Mouse (Mus musculus) lung, adult 10 weeks (tissue): ENCODE measurements around the gene Pcnx3. TPM values are rescaled to one million over a fixed set of nuclear protein-coding genes. Genes with fewer than 3 reads are reported as not detected.

Source experiments
- polyA plus RNA-seq: library from polyadenylated mRNA; stranded (reverse); fragments of 350-450 nt; fragmentation: Illumina TruSeq; extraction: RNeasy Lipid Tissue Mini Kit (QIAGEN cat#74804); gene quantifications from one replicate; pipeline ENCODE4 v1.2.3, GENCODE M21; 2014; ENCODE audit warnings: low read depth, low replicate concordance; ENCODE audit not compliant: insufficient read depth

The Pcnx3 gene
- polyA plus RNA-seq, result 19.6 TPM

GRCm38 (mm10) chr19:5688200-5689087 is at the start of gene Pcnx3, which contains the start of gene Map3k11:
Gene Pcnx3 (minus strand): TSS chr19:5688908.
Gene Map3k11 (plus strand): TSS chr19:5688742.

GRCm38 (mm10) chr19:5729444-5729815 is 40.7 kb upstream of the Pcnx3 start, which contains the start of gene Fam89b:
Gene Fam89b (minus strand): TSS chr19:5729653.

GRCm38 (mm10) chr19:5725767-5726515 is 37.2 kb upstream of the Pcnx3 start, which contains the start of gene Ehbp1l1:
Gene Ehbp1l1 (minus strand): TSS chr19:5726317.

GRCm38 (mm10) chr19:5704163-5704800 is 15.6 kb upstream of the Pcnx3 start, which contains the start of gene Kcnk7:
Gene Kcnk7 (plus strand): TSS chr19:5704367.

GRCm38 (mm10) chr19:5662981-5663913 is 25.5 kb downstream of the Pcnx3 start, which contains the start of gene Sipa1:
Gene Sipa1 (minus strand): TSS chr19:5663707.

GRCm38 (mm10) chr19:5637069-5638047 is 51.4 kb downstream of the Pcnx3 start, which contains the start of gene Rela:
Gene Rela (plus strand): TSS chr19:5637483.

Other genes with a start within 250 kb of the Pcnx3 start
- 0.17 TPM for gene Fosl1, start 241.4 kb downstream of the Pcnx3 start, polyA plus RNA-seq
- gene Ccdc85b, start 231.0 kb downstream of the Pcnx3 start, polyA plus RNA-seq, result 15.3 TPM
- gene Fibp, start 228.3 kb downstream of the Pcnx3 start, polyA plus RNA-seq, result 62.7 TPM
- gene Ctsw, start 220.4 kb downstream of the Pcnx3 start, polyA plus RNA-seq, result 9.0 TPM
- gene Efemp2, start 215.0 kb downstream of the Pcnx3 start, polyA plus RNA-seq, result 41.2 TPM
- gene Mus81, start 200.5 kb downstream of the Pcnx3 start, polyA plus RNA-seq, result 24.5 TPM
- gene Cfl1, start 198.5 kb downstream of the Pcnx3 start, polyA plus RNA-seq, result 601 TPM
- not detected for gene 1700020D05Rik, start 185.1 kb downstream of the Pcnx3 start, polyA plus RNA-seq
- 5.9 TPM for gene Snx32, start 178.4 kb downstream of the Pcnx3 start, polyA plus RNA-seq
- 0.69 TPM for gene Ovol1, start 128.3 kb downstream of the Pcnx3 start, polyA plus RNA-seq
- 3.3 TPM for gene Ap5b1, start 120.9 kb downstream of the Pcnx3 start, polyA plus RNA-seq
- gene Rnaseh2c, start 87.0 kb downstream of the Pcnx3 start, polyA plus RNA-seq, result 45.6 TPM
- 39.0 TPM for gene Kat5, start 78.7 kb downstream of the Pcnx3 start, polyA plus RNA-seq
- 49.7 TPM for gene Rela, start 51.4 kb downstream of the Pcnx3 start, polyA plus RNA-seq
- 35.8 TPM for gene Sipa1, start 25.2 kb downstream of the Pcnx3 start, polyA plus RNA-seq
- gene Map3k11, start 166 bp downstream of the Pcnx3 start, polyA plus RNA-seq, result 39.2 TPM
- 0.92 TPM for gene Kcnk7, start 15.5 kb upstream of the Pcnx3 start, polyA plus RNA-seq
- gene Ehbp1l1, start 37.4 kb upstream of the Pcnx3 start, polyA plus RNA-seq, result 25.1 TPM
- gene Fam89b, start 40.7 kb upstream of the Pcnx3 start, polyA plus RNA-seq, result 59.0 TPM
- 48.4 TPM for gene Ltbp3, start 52.0 kb upstream of the Pcnx3 start, polyA plus RNA-seq
- gene Scyl1, start 82.5 kb upstream of the Pcnx3 start, polyA plus RNA-seq, result 45.0 TPM
- gene Frmd8, start 186.4 kb upstream of the Pcnx3 start, polyA plus RNA-seq, result 15.0 TPM
- gene Slc25a45, start 188.9 kb upstream of the Pcnx3 start, polyA plus RNA-seq, result 10.0 TPM
- 0.60 TPM for gene Tigd3, start 205.2 kb upstream of the Pcnx3 start, polyA plus RNA-seq
- gene Dpf2, start 224.1 kb upstream of the Pcnx3 start, polyA plus RNA-seq, result 39.4 TPM
- gene Cdc42ep2, start 235.9 kb upstream of the Pcnx3 start, polyA plus RNA-seq, result 15.7 TPM